Mouse (Mus musculus): ENCODE measurements around the gene Slc10a6.

- TF ChIP-seq CTCF (IDR thresholded peaks at IDR 0.05) (no peak), EP300 (IDR thresholded peaks at IDR 0.05) (no peak)
Observed at GRCm38 (mm10) chr5:103603115-103603893, 25.9 kb downstream of the Slc10a6 start.
